Mouse (Mus musculus): ENCODE measurements around the gene Gnb3. TPM values are rescaled to one million over a fixed set of nuclear protein-coding genes. Genes with fewer than 3 reads are reported as not detected.
A peak's percentile ranks its signal among the peaks of the same experiment; 100 is the strongest.
"Not testable (repeated sequence)": the region's sequence is repeated elsewhere in the genome, so short reads cannot be mapped to it uniquely, and the experiment has no call there.

The Gnb3 gene
- total RNA-seq, 2 experiments from 2014 or later, result 0.21 TPM; not detected in 1

DNA sequence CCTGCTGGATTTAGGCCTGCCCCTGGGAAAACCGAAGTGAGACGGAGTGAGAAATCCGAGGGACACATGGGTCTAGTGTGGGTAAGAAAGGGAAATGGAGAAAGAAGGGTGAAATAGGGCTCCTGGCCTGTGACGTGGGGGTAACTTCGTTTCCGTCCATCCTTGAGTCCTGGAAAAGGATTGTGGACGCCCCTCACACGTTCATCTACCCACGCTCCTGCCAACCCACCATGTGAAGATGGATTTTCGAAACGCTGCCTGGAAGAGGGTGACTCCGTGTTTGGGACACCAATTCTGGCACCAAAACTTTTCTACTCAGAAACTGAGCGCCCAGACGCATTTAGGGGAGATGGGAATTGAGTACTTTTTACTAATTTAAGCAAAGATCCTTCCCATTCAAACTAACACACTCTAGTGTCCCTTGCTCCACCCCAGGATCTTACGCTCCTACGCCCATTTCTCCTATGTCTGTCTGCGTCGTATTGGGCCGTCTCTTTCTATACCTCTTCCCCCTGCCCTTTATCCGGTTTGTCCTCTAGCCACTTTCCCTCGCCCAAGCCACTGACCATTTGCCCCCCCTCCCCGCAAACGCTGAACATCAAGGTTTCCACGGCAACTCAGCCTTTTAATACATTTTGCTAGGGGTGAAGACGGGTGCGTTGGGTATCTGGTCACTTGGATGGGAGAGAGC is 17.9 kb upstream of the Gnb3 start:
- DNase-seq (ENCODE audit: low spot score in 2 of 2), result no peak

DNA sequence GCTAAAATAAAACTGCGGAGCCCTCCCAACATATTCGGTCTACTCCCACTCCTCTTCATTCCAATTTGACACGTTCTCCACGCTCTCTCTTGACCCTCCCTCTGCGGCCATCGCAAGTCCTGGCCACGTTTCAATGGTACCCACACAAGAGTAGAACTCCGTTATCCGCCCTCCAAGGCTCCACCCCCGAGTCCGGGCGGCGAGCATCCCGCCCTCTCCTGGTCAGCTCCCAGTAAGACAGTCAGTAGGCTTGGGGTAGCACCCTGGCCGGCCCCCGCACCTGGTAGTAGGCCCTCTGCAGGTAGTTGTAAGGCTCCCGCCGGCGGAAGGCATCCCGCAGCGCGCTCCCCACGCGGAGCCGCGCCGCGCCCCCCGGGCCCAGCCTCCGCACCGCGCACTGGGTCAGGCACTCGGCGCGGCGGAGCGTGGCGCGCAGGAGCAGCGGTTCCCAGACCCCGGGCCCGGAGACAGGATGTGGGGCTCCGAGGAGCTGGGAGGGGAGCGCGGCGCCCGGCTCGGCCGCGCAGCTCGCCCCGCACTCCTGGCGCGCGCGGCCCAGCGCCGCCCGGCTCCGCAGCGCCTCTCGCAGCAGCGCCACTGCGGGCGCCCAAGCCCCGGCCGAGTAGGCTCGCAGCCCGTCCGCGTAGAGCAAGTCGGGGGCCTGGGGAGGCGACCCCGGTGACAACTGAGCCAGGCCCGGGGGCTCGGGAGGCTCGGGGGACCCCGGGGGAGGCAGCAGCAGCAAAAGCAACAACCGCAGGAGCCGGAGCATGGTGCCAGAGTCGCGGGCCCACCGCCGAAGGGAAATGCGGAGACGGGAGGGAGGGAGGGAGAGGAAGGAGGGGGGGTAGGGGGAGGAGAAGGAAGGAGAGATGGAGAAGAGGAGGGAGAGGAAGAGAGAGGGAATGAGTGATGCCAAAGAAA is 17.1 kb upstream of the Gnb3 start, which contains the start of gene P3h3:
TSS of gene P3h3 (minus strand) at position 837 of the 924 bp plus-strand sequence.
- peak; percentile 88 to 89 for DNase-seq (ENCODE audit: low spot score in 2 of 2)

DNA sequence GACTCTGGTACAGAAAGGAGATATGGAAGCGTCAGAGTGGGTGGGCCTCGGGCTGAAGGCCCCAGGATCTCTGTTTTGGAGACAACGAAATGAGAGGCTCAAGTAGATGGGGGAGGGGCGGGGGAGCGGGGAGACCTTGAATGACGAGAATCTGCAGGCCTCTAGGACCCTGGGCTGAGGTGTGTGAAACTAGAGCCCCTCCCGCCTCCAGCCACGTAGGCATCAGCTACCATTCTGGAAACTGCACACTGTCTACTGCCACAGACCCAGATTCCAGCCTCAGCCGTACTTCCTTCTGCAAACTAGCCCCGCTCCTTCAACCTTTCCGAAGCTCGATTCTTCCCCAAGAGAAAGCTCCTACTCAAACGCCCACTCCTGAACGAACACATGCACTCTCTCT is 16.2 kb upstream of the Gnb3 start:
- DNase-seq (ENCODE audit: low spot score in 2 of 2), result peak; percentile 35 to 52

DNA sequence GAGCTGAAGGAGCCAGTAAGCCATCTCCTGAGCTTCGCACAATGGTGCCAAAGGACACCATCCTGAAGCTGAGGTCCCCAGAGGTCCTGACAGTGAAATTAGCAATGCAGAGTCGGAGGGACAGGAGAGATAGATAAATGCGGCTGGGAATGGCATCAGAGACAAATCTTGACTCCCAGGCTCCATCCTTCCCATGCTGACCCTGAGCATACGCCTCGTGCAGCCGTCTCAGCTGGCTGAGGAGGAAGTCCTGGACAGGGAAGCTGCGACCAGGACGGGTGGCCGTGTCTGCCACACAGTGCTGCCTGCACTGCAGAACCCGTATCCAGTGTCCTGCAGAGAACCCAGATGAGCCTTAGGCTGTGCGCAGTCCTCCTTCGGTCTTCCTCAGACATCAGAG is 14.6 kb upstream of the Gnb3 start:
- DNase-seq (ENCODE audit: low spot score in 2 of 2), result no peak

DNA sequence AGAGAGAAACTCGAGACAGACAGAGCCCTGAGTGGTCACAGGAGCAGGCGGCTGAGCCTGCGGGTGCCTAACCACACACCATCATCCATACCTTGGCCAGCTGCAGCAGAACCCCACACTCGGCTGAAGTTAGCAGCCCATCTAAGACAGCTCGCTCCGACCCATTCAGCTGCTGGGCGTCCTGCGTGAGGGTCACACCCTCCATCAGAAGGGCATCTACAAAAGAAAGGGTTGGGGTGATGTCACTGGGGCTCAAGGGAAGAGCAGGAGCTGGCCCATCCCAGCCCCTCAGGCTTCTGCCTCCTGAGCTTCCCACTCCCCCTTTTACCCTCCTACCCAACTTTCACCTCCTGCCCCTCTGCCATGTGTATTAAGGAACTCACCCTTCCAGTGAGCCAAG is 10.5 kb upstream of the Gnb3 start:
- DNase-seq (ENCODE audit: low spot score in 2 of 2), result no peak

DNA sequence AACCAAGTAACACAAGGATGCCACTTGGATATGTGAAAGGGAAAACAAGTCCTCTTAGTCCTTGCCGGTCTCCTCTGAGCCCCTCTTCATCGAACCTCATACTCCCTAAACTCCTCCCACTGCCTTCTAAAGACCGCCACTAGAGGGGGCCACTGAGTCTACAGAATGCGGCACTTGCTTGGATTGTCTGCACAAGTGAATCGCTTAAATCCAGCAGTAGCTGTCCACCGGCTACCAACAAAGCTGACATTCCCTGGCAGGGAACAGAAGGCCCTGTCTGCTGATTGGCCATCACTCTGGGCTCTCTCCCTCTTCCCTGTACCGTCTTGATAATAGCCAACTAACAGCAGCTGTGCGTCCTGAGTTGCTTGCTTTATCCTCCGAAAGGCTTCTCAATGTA is 7.2 kb upstream of the Gnb3 start:
- peak; percentile 95 to 96 for DNase-seq (ENCODE audit: low spot score in 2 of 2)

DNA sequence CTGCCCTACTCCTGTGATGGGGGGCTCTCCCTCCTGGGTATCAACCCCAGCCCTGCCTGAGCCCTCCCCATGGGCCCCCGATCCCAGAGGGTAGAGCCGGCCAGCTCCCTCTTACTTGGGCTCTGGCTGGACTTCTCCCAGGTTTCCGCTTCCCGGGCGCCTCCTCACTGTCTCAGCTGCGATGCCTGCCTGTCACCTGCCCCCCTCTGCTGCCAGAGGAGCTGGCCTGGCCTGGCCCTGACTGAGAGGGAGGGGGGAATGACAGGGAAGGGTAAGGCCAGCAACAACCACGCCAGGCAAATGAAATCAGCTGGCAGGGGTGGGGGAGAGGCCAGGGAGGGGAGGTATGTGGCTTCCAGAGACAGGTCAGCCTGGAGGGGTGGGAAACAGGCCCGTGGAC is 270 bp downstream of the Gnb3 start:
- DNase-seq (ENCODE audit: low spot score in 2 of 2), result no peak

DNA sequence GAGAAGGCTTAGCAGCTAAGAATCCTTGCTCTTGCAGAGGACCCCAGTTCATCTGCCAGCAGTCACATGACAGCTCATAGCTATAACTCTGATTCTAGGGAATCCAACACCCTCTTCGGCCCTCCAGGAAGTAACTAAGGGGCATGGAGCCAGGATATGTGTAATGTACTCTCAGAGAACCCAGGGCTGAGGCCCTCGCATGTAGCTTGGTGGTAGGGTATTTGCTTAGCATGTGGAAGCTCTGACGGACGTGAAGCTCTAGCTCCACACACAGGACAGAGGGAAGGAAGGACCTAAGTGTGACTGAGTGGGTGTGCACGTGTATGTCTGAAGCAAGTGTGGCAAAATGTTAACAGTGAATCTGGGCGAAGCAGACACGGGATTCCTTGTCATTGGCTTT is 3.7 kb downstream of the Gnb3 start:
- no peak for DNase-seq (ENCODE audit: low spot score in 2 of 2)

DNA sequence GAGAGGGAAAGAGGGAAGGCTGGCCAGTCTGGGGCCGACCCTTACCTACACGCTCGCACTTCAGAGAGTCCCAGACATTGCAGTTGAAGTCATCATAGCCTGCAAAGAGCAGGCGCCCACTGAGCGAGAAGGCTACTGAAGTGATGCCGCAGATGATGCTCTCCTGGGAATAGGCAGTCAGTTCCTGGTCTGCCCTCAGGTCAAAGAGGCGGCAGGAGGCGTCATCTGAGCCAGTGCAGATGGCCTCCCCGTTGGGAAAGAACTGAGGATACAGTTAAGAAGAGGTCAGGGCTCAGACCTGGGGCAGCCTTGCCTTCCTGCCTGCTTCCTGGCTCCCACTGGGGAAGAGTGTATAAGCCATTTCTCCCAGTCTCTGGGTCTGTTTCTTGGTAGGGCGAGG is 4.5 kb downstream of the Gnb3 start:
- no peak for DNase-seq (ENCODE audit: low spot score in 2 of 2)

DNA sequence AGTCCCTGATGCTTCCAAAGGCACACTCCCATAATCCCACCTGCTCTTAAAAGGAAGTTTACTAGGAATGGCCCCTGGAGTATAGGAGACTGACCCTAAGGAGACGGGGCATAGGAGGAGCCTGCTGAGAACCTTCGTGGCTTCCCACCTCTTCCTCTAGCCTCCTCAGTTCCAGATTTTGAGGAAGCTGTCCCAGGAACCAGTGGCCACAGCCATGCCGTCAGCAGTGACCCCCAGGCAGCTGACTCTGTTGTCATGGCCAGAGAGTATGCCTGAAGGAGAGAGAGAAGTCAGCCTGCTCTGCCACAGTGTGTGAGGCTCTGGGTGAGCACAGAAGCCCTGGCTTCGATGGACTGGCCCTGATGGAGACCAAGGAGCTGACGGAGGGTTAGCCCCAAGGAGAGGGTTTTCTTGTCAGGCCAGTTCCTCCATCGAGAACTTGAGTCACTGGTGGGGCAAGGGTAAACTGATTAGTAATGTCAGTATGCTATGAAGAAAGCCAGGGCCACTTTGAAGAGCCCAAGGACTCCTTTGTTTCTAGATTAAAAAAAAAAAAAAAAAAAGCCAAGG is 5.5 kb downstream of the Gnb3 start:
- no peak for DNase-seq (ENCODE audit: low spot score in 2 of 2)

DNA sequence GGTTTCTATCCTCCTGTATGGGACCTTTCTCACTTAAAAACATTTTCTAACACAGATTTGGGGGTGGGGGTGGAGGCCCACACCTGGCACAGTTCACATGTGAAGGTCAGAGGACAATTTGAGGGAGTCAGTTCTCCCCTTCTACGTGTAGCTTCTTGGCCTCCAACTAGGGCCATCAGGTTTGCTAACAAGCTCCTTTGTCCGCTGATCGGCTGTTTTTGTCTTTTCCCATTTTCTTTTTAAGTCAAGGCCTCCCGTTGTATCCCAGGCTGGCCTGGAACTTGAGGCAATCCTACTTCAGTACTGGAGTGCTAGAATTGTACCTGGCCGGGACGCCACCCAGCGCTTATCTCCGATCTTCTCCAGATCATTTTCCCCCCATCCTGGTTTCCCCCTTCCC is 8.4 kb downstream of the Gnb3 start:
- DNase-seq (ENCODE audit: low spot score in 2 of 2), result no peak

DNA sequence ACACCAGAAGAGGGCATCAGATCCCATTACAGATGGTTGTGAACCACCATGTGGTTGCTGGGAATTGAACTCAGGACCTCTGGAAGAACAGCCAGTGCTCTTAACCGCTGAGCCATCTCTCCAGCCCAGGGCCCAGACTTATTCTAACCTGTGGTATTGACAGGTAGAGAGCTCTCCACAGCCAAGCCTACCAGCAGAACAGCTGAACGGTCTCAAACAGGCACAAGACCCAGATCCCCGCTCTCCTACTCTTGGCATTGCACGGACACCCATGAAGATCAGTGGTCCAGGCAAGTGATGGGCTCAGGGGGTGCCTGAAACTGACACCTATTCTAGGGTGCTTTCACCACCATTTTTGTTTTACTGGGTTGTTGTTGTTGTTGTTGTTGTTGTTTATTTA is 8.9 kb downstream of the Gnb3 start:
- not testable (repeated sequence) for DNase-seq (ENCODE audit: low spot score in 2 of 2)

DNA sequence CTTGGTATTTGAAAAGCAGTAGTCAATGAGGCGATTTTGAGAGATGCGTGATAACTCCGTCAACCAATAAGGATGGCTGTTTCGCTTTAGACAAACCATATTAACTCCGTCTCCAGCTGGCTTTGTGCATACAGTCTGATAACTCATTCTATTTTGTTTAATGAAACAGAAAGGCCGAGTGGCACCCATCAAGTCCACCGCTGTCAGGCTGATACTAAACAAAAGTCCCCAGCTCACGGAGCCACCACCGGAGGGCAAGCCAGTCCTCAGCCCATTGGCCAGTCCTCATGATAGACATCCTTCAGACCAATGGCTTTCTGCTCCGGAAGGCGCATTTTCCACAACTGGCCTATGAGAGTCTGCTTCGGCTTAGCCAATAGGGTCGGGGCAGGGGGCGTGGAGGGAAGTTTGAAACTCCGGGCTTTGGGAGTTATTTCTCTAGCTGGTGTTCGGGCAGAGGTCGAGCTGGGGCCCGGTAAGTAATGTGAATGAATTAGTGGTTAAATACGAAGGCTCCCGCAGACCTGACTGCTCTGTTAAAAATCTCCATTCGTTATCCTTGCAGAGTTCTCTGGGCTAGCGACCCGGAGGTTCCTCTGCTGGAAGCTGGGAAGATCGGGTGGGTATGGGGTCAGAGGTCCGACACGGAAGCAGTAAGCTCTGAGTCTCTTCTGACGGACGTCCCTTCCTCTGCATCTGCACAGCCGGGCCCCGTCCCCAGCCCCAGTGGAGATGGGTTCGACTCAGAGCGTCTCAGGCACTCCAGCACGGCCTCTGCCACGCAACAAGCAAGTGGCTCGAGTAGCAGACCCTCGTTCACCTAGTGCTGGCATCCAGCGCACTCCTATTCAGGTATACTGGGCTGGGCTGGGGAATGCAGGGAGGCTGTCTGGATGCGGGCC is 10.0 kb downstream of the Gnb3 start:
- DNase-seq (ENCODE audit: low spot score in 2 of 2), result peak; percentile 93 to 96

DNA sequence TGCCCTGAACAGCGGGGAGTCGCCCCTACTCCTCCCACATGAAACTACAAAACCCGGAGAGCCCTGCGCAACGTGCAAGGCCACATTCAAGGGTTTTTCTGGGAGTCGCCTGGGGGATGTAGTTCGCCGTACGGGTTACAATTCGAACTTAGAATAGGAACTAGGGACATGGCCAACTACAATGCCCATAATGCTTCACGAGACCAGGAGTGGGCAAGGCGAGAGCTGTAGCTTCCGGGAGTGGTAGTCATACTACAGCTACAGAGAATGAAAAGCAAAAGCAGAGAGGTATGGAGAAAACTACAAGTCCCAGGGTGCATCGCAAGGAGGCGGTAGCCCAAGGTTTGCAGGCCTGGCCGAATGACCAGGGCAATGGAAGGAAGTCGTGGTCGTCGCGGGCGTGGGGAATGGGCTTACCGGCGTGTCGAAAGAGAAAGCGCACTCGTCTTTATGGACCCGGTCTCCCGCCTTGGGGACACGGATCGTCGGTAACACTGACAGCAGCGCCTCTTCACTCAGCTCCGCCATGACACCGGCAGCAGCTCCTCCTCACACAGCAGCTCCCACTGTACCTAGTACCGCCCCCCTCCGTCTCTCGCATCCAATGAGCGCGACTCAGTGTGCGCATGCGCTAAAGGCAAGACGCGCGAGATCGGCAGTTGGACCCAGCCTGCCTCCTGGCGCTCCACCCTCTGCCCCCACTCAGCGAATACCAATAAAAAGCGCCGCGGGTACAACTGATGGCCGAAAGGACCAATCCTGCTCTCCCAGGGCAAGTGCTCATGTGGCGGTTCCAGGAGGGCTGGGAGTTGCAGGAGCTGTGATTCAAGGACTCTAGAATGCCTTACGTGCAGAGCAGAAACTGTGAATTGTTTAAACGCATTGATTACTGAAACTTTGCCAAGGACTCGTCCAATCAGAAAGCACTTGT is 10.9 kb downstream of the Gnb3 start, which contains the start of the genes Usp5 and Cdca3:
TSS of gene Usp5 (minus strand) at position 617 of the 931 bp plus-strand sequence.
TSS of gene Cdca3 (plus strand) at position 680 of the 931 bp plus-strand sequence.
- peak; percentile 99 to 100 for DNase-seq (ENCODE audit: low spot score in 2 of 2)

DNA sequence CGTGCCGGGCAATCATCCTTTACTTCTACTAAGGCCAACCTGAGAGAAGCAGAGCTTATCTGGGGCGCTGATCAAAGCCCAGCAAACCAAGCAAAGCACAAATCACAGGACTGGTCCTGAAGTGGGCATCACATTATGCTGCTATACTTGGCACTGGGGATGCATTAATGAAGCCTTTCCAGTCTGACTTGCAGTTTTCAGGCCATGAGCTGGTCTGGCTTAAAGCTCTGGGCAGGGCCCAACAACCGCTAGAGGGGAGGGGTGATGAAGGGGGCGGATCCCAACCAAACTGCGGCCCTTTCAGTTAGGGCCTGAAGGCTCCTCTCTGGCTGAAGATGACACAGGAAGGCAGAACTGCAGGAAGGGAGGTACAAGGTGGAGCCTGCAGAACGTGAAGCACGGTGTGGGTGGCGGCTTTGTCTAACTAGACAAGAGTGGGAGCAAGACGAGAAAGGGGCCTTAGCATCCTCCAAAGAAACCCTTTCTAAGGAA is 11.9 kb downstream of the Gnb3 start:
- peak in 1 of 2 experiments; percentile 34 for DNase-seq (ENCODE audit: low spot score in 2 of 2)

DNA sequence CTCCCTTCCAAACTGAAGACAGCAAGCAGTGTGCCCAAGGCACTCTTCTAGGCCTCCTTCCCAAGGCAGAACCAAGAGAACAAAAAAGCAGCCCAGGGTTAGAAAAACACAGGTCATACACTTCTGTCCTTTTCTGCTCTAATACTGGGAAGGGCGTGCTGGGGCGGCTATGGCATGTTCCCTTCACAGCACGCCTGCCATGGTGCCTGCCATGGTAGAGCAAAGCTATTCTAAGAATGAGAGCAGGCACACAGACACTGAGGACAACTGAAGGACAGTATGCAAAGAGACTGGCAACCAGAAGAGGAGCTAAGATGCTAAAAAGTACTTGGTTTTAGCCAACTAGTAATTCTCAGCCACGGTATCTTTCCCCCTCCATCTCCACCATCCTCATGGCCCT is 18.0 kb downstream of the Gnb3 start:
- DNase-seq (ENCODE audit: low spot score in 2 of 2), result no peak

DNA sequence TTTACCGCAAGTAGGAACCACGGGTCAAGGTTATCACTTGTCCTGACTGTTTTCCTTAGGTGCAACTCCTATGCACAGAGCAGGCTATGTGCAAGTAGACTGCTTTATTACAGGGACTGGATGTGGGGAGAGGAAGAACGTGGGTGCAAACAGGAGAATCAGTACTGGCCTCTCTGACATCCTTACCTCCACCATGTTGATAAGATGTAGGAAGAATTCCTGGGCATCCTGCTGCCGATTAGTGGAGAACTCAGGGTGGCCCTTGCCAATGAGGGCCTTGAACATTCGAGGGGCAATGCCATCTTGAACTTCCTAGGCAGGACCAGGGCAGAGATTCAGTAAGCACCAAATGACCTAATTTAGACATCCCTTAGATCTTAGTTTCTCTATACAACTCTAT is 19.2 kb downstream of the Gnb3 start:
- DNase-seq (ENCODE audit: low spot score in 2 of 2), result no peak

DNA sequence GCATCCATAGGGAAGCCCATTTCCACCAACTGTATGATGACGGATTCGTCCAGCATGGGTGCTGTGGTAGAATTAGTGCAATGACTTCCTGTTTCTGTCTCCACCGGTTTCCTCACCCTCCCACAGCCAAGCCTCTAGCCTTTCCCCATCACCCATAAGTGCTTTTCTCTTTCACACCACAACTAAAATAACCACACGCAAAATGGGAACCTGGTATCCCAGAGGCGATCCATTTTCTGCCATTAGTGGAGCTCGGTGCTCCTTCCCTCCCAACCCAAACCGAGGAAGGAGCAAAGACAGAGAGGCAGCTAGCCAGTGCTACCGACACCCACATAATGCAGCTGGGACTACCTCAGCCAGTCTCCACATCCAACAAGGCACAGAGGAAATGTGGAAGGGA is 22.1 kb downstream of the Gnb3 start:
- DNase-seq (ENCODE audit: low spot score in 2 of 2), result no peak

DNA sequence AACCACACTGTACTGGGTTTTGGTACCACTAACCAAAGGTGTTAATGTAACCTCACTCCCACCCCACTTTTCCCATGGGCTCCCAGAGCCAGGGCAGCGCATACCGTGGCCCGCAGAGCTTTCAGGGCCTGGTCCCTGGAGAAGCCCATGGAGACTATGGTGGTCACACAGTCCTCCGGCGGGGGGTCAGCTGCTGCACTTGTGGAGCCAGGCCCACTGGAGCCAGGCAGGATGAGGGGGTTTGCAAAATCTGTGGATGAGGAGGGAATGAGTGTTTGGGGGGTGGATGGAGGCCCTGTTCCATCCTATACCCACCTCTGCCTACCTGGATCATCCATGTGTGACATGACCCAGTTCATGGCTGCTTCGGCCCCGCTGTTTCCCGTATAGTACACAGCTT is 22.5 kb downstream of the Gnb3 start:
- DNase-seq (ENCODE audit: low spot score in 2 of 2), result no peak

DNA sequence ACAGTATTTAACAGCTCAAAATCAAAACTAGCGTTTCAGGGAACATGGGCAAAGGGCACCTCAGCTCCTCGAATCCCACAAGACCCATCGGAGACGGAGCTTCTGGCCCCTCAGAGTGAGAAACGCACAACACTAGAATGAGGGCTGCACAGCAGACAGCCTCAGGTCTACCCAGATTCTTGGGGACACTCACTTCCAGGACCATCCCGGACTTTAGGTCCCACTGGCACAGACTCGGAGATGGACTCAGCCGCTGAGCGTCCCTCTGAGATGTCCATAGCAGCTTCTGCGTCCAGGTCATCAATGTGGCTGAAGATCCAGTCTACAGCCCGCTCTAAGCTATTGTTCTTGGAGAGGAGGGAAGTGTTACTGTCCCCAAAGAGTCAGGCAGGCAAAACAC is 22.9 kb downstream of the Gnb3 start:
- DNase-seq (ENCODE audit: low spot score in 2 of 2), result no peak
